Mouse (Mus musculus): Measurements from ENCODE around the gene Zdhhc6. TPM values are rescaled to one million over a fixed set of nuclear protein-coding genes. Genes with fewer than 3 reads are reported as not detected.

The Zdhhc6 gene
- total RNA-seq, 2 experiments from 2014 or later = 19.1 to 19.3 TPM

DNA sequence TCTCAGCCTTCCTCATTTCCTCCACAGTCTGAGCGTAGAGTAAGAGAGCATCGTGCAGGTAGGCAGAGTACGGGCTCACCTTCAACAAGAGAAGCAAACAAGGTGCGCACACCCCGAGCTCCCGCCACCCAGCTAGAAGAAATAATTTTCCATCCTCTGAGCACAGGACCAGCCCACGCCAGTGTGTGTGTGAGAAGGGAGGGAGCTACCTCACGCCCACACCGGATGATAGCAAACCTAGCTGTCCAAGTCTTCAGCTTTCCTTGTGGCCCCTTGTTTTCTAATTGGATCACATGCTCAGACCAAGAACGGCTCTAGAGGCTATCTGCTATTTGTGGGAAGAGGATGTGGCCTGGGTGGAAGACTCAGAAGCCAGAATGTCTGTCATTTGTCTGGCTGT, 84.8 kb downstream of the Zdhhc6 start:
- intact Hi-C loops (cut with DNase I) = no loop called here
- no peak for DNase-seq (ENCODE audit: low spot score)

GRCm38 (mm10) chr19:55227135-55227534, 88.7 kb downstream of the Zdhhc6 start:
- DNase-seq (ENCODE audit: low spot score) = no peak
- intact Hi-C loops (cut with DNase I) = no loop called here

- intact Hi-C loops (cut with DNase I) = no loop called here
- DNase-seq (ENCODE audit: low spot score) = no peak
Observed at GRCm38 (mm10) chr19:55226621-55227020, 89.2 kb downstream of the Zdhhc6 start.

DNA sequence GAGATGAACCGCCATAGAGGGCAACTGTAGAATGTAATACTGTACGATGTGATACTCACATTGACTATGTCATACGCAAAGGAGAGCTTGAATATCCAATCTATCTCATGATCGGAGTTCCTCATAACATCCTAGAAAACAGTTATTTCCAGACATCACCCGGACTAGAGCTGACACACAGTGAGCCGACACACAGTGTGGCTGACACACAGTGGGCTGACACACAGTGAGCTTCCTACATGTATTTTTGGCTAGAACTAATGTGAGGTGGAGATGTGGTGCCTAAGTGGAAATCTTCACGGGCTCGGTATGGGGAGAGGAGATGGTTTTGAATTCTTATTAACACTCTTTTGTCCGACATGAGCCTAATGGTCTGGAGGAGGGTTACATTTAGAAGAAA, 93.6 kb downstream of the Zdhhc6 start:
- intact Hi-C loops (cut with DNase I) = no loop called here

More for the DNA sequence above, 93.6 kb downstream of the Zdhhc6 start:
- DNase-seq (ENCODE audit: low spot score) = no peak

Other genes with a start within 250 kb of the Zdhhc6 start
- 100 to 1,000 TPM; 143 to 173 TPM for gene Gpam, start 188.8 kb downstream of the Zdhhc6 start, total RNA-seq (2021)
- gene Tectb, start 135.3 kb downstream of the Zdhhc6 start, total RNA-seq (2021) = under 1 TPM in 1 of 2 experiments, not detected in 1; 0.21 TPM
- under 1 TPM; 0.08 to 0.10 TPM for gene Gucy2g, start 74.8 kb downstream of the Zdhhc6 start, total RNA-seq (2021)
- 10 to 100 TPM; 10.8 to 11.4 TPM for gene Acsl5, start 64.1 kb downstream of the Zdhhc6 start, total RNA-seq (2021)
- 10 to 100 TPM; 14.0 to 16.5 TPM for gene Vti1a, start 263 bp upstream of the Zdhhc6 start, total RNA-seq (2021)

All from heart, postnatal 25 days (tissue).